In genomic region chr6:127921996-127922395, GRCm38 (mm10) we compare ENCODE assay signal across 24 mouse cellular contexts. TPM values are rescaled to one million over a fixed set of nuclear protein-coding genes. Genes with fewer than 3 reads are reported as not detected.
"Had no signal": no experiment of that assay in that cellular context is flagged by ENCODE, and none has a peak within 500 bp of the region (broad histone marks: within the 10 kb centered on the region; RNA-seq: fewer than 3 reads in every experiment).

No protein-coding gene starts in this region.

- H3K4me3 ChIP-seq: heart, adult 2 months; heart, embryonic 13.5 days; heart, embryonic 15.5 days; hindbrain, embryonic 13.5 days; hindbrain, embryonic 15.5 days; kidney, embryonic 15.5 days; left cerebral cortex, adult 2 months; limb, embryonic 10.5 days; limb, embryonic 12.5 days had no signal

- DNase-seq: forebrain, postnatal 0 days; gastrocnemius, postnatal 10 days; gastrocnemius, postnatal 36 days; heart, adult 11 months; heart, adult 2 months; heart, postnatal 14 days; heart, postnatal 36 days; kidney, adult 11 months; kidney, adult 2 months; kidney, adult 9 months; kidney, postnatal 14 days; kidney, postnatal 36 days; liver had no signal

- H3K27ac ChIP-seq: heart, adult 2 months; heart, embryonic 13.5 days; heart, embryonic 15.5 days; hindbrain, embryonic 13.5 days; hindbrain, embryonic 15.5 days; hindbrain, postnatal 0 days; kidney, embryonic 15.5 days; kidney, postnatal 0 days; left cerebral cortex, adult 2 months; limb, embryonic 10.5 days; limb, embryonic 12.5 days had no signal

RNA-seq across cellular contexts. Expression of gene Tspan11, which starts 34.6 kb away (rescaled TPM):
- total RNA-seq: hematopoietic stem cell, adult 5-6 weeks had no signal
